Mouse (Mus musculus) liver, postnatal 0 days (tissue): ENCODE measurements at regions not wholly inside any gene's neighbourhood (a gene's known extent, or its start where the extent isn't known, plus 50 kb on each side); places are given as distances from the start of the nearest gene placed in this dataset.

Experiments
- ATAC-seq: fragments of 200-750 bp; cut with Nextera tagmentation; 2 replicates; pipeline ENCODE4 v1.8.0; 2017; ENCODE audit warnings: mild to moderate bottlenecking, moderate library complexity
- DNase-seq: peaks from one replicate; pipeline ENCODE4 v3.0.0-alpha.2; 2016
- H3K27ac ChIP-seq: fragments of 300-500 bp; sonication (generic); 2 replicates; pipeline ENCODE4 v1.5.1; 2014; ENCODE audit warnings: antibody characterized with exemption, moderate library complexity, mild to moderate bottlenecking, low read depth
- H3K27me3 ChIP-seq: fragments of 300-500 bp; sonication (generic); 2 replicates; pipeline ENCODE4 v1.6.1; 2014; ENCODE audit warnings: low read length, control low read depth, mixed read lengths; ENCODE audit not compliant: insufficient read depth
- H3K36me3 ChIP-seq: fragments of 300-500 bp; sonication (generic); replicated peaks from 2 replicates; pipeline ENCODE4 v1.6.1; 2014; ENCODE audit warnings: mild to moderate bottlenecking, control low read depth, low read length, moderate library complexity, mixed read lengths; ENCODE audit not compliant: insufficient read depth
- H3K4me1 ChIP-seq: fragments of 300-500 bp; sonication (generic); 2 replicates; pipeline ENCODE4 v1.6.1; 2014; ENCODE audit warnings: antibody characterized with exemption, mild to moderate bottlenecking, control low read depth; ENCODE audit not compliant: insufficient read depth
- H3K4me2 ChIP-seq: fragments of 300-500 bp; sonication (generic); 2 replicates; pipeline ENCODE4 v1.6.1; 2014; ENCODE audit warnings: low read depth, mild to moderate bottlenecking, low read length, moderate library complexity, mixed read lengths
- H3K4me3 ChIP-seq: fragments of 300-500 bp; sonication (generic); 2 replicates; pipeline ENCODE4 v1.5.1; 2014; ENCODE audit warnings: low read depth, low read length
- H3K9ac ChIP-seq: fragments of 300-500 bp; sonication (generic); replicated peaks from 2 replicates; pipeline ENCODE4 v1.6.1; 2014; ENCODE audit warnings: mild to moderate bottlenecking, moderate library complexity
- H3K9me3 ChIP-seq: fragments of 300-500 bp; sonication (generic); 2 replicates; pipeline ENCODE4 v1.6.1; 2016; ENCODE audit warnings: mild to moderate bottlenecking, control low read depth, low read length, mixed read lengths
- CTCF ChIP-seq: sonication (generic); IDR thresholded peaks from 2 replicates; pipeline ENCODE4 v1.5.1; 2016; ENCODE audit warnings: antibody characterized with exemption, low read depth
- EP300 ChIP-seq: IDR thresholded peaks from 2 replicates; pipeline ENCODE4 v1.6.1; 2016; ENCODE audit warnings: antibody characterized with exemption, low read depth, mild to moderate bottlenecking
- WGBS: fragments of 180-500 bp; shearing (Covaris S2); extraction: QIAGEN DNeasy Blood & Tissue Kit; methylation state at CpG from one replicate; pipeline ENCODE4 v1.1.7; 2014; ENCODE audit not compliant: insufficient replicate concordance; 5-methylcytosine and 5-hydroxymethylcytosine counted together

DNA sequence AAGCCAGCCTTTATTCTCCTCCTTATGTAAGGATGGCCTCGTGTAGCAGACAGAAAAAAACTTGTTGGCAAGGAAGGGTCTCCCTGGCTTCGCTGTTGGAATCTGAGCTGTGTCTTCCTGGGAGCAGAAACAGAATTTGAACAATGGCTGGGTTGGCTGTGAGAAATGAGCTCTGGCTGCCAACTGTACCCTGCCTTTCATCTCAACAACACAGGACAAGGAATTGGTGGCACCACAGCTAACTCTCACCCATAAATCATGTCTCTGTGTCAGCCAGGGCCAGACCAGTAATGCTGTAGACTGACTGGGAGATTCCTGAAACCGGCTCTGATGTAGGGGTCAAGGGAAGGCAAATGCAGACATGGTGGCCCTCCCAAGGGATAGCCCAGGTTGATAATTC lies 189.5 kb upstream of the BB014433 start:
- Histone ChIP-seq H3K27ac (no peak overlapping the region), H3K4me2 (no peak overlapping the region), H3K9ac (no peak overlapping the region), H3K36me3 (no peaks in the 10 kb centered on the region), H3K27me3 (no peaks in the 10 kb centered on the region), H3K9me3 (no peaks in the 10 kb centered on the region), H3K4me3 (no peak overlapping the region), H3K4me1 (no peaks in the 10 kb centered on the region)
- WGBS: 68% methylated on average over 3 of the region's 3 CpGs
- TF ChIP-seq CTCF (no peak), EP300 (no peak)
- DNase-seq: no peak
- no peak for ATAC-seq

DNA sequence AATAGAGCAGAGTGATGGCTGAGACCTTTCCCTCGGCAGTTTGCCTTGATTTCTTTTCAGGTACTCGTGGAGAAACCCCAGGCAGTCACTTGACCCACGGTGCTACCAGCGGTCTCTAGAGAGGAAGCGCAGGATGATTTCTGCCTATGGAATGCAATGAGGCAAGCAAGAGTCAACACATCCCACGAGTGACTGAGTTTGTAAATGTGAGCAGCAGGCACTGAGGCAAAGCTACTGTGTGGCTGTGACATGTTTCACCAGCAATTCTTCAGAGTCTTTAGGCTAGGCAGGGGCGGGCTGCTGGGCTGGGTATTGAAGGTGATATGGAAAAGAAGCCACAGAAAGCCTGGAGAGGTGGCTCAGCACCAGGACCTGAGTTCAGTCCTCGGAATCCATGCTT lies 187.4 kb upstream of the BB014433 start:
- Histone ChIP-seq H3K4me3 (no peak overlapping the region), H3K4me2 (no peak overlapping the region), H3K4me1 (no peaks in the 10 kb centered on the region), H3K9me3 (no peaks in the 10 kb centered on the region), H3K36me3 (no peaks in the 10 kb centered on the region), H3K9ac (no peak overlapping the region), H3K27me3 (no peaks in the 10 kb centered on the region), H3K27ac (no peak overlapping the region)
- TF ChIP-seq CTCF (no peak), EP300 (no peak)
- WGBS: 47% methylated on average over 8 of the region's 8 CpGs
- no peak for ATAC-seq
- DNase-seq: no peak

DNA sequence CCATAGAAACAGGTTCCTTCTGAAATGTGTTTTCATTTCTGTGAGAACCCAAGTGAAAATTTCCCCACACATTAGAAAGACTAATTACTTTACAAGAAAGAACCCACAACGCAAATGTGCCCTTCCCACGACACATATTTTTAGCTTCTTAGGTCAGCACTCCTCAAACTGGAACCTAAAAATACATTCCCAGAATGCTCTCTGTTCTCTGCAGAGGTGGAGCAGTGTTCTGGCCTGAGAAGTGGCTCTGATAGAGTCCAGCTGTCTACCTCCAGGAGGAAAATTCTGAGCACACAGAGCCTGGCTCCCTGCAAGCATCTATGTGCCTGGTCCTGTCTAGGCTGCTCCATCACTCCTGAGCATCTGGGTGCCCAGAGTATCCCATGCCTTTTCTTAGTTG lies 184.3 kb upstream of the BB014433 start:
- ATAC-seq (no peak), DNase-seq (no peak)

DNA sequence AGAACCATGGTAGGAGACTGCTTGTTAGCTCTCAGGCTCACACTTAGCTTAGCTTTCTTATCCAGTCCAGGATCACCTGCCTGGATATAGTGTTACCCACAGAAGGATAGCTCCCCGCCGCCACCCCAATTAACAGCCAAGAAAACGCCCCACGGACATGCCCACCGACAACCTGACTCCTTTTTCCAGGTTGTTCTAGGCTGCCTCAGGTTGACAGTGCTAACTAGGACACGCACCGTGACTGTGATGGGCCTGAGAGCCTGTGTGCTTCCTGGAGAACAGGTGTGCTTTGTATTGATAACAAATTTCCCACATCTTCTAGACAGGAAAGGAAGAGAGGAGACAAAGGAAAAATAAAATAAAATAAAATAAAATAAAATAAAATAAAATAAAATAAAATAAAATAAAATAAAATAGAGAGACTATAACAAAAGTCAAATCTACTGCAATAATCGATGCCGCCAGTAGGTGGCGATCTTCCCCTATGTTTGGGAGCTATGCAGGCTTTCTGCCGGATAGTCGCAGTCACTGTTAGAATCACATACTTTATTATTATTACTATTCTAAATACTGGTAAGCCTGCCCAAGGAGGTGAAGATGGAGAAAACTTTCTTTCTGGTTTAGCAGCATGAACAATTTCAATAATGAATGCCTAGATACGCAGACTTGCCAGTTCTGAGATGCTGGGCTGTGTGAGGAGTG lies 175.5 kb upstream of the BB014433 start:
- 37% methylated on average over 13 of the region's 13 CpGs for WGBS
- no peaks in the 10 kb centered on the region for H3K4me1 ChIP-seq
- H3K9ac ChIP-seq: no peak overlapping the region
- no peak overlapping the region for H3K4me2 ChIP-seq
- TF ChIP-seq CTCF: peak; percentile 67
- TF ChIP-seq EP300: no peak
- ATAC-seq (no peak), DNase-seq (peak; percentile 54)
- H3K27me3 ChIP-seq: no peaks in the 10 kb centered on the region
- no peaks in the 10 kb centered on the region for H3K9me3 ChIP-seq
- no peaks in the 10 kb centered on the region for H3K36me3 ChIP-seq
- H3K27ac ChIP-seq: no peak overlapping the region
- H3K4me3 ChIP-seq: no peak overlapping the region

More for the DNA sequence above, 184.3 kb upstream of the BB014433 start:
- no peak for TF ChIP-seq CTCF
- TF ChIP-seq EP300: no peak
- H3K27me3 ChIP-seq: no peaks in the 10 kb centered on the region
- no peaks in the 10 kb centered on the region for H3K9me3 ChIP-seq
- no peak overlapping the region for H3K9ac ChIP-seq
- H3K27ac ChIP-seq: no peak overlapping the region
- no peak overlapping the region for H3K4me3 ChIP-seq
- WGBS: 58% methylated on average over 2 of the region's 2 CpGs
- H3K4me1 ChIP-seq: no peaks in the 10 kb centered on the region
- no peaks in the 10 kb centered on the region for H3K36me3 ChIP-seq
- no peak overlapping the region for H3K4me2 ChIP-seq

DNA sequence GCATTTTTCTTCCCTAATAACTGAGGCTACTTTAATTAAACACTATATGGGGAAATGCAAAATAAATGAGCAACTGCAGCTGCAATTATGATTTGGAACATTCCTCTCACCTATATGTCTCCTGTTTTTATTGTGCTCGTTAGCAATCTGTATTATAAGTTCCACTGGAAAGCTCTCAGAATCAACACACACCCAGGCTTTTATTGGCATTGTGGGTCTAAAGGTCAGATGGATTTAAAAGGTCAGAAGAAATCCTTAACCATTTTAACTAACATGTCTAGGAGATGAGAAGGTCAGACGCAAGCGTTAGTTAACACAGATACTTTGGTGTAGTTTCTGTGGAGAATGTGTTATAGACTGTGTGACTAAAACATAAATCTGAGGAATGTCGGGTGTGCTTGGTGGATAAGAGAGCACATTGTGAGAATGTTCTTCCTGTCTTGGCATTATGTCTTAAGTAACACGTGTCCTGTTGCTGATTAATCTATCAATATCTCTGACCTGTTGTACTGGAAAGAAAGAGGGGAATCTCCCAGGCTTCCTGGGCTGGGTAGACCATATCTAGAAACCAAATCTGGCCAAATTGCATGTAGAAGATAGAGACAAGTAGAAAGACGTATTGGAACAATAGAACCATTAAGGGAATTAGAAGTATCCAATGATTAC lies 164.1 kb upstream of the BB014433 start:
- DNase-seq (no peak), ATAC-seq (no peak)
- Histone ChIP-seq H3K4me3 (no peak overlapping the region), H3K4me2 (no peak overlapping the region), H3K36me3 (no peaks in the 10 kb centered on the region), H3K9me3 (no peaks in the 10 kb centered on the region), H3K4me1 (no peaks in the 10 kb centered on the region), H3K9ac (no peak overlapping the region), H3K27me3 (no peaks in the 10 kb centered on the region), H3K27ac (no peak overlapping the region)
- TF ChIP-seq CTCF: no peak
- no peak for TF ChIP-seq EP300
- WGBS: 47% methylated on average over 6 of the region's 6 CpGs

DNA sequence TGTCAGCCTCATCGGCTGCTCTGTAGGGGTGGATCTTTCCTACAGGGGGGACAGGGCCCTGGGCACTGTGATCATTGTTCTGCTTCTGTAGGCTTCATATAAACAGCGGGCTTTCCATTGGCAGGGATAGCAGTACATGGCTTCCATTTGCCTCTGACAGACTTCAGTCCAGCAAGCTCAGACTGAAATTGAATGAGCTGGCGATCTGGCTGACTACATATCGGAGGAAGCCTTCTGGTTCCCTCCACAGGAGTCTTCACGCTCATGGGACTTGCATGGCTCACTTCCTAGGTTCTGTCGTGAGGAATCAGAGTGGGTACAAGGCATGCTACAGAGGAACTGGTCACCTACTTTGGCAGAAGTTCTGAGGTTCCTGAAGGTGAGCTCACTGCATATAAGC lies 155.7 kb upstream of the BB014433 start:
- Histone ChIP-seq H3K4me3 (no peak overlapping the region), H3K9ac (no peak overlapping the region), H3K4me2 (no peak overlapping the region), H3K27ac (no peak overlapping the region), H3K27me3 (no peaks in the 10 kb centered on the region), H3K4me1 (no peaks in the 10 kb centered on the region), H3K9me3 (no peaks in the 10 kb centered on the region), H3K36me3 (no peaks in the 10 kb centered on the region)
- TF ChIP-seq CTCF (no peak), EP300 (no peak)
- WGBS: 74% methylated on average over 6 of the region's 6 CpGs
- DNase-seq (no peak), ATAC-seq (no peak)
